Mouse (Mus musculus) heart, embryonic 11.5 days (tissue): Measurements from ENCODE around the gene Smim26. TPM values are rescaled to one million over a fixed set of nuclear protein-coding genes. Genes with fewer than 3 reads are reported as not detected.

Experiments used
- ATAC-seq: fragments of 200-750 bp; cut with Nextera tagmentation; replicated peaks from 2 replicates; pipeline ENCODE4 v1.8.0; 2017; ENCODE audit warnings: moderate library complexity; ENCODE audit not compliant: insufficient number of reproducible peaks, low FRiP score, low TSS enrichment
- H3K27ac ChIP-seq: fragments of 300-500 bp; sonication (generic); 2 replicates; pipeline ENCODE4 v1.5.1; 2014; ENCODE audit warnings: mild to moderate bottlenecking, low read depth, low read length
- H3K27me3 ChIP-seq: fragments of 300-500 bp; sonication (generic); 2 replicates; pipeline ENCODE4 v1.6.1; 2014; ENCODE audit warnings: mild to moderate bottlenecking, low read length, mixed read lengths; ENCODE audit not compliant: control insufficient read depth, insufficient read depth
- H3K36me3 ChIP-seq: fragments of 300-500 bp; sonication (generic); 2 replicates; pipeline ENCODE4 v1.6.1; 2014; ENCODE audit warnings: mild to moderate bottlenecking, low read length, moderate library complexity, mixed read lengths; ENCODE audit not compliant: control insufficient read depth, insufficient read depth
- H3K4me1 ChIP-seq: fragments of 300-500 bp; sonication (generic); 2 replicates; pipeline ENCODE4 v1.6.1; 2014; ENCODE audit warnings: low read length; ENCODE audit not compliant: control insufficient read depth, insufficient read depth
- H3K4me2 ChIP-seq: fragments of 300-500 bp; sonication (generic); 2 replicates; pipeline ENCODE4 v1.6.1; 2014; ENCODE audit warnings: mild to moderate bottlenecking, moderate library complexity
- H3K4me3 ChIP-seq: fragments of 300-500 bp; sonication (generic); 2 replicates; pipeline ENCODE4 v1.5.1; 2014; ENCODE audit warnings: low read depth, low read length
- H3K9ac ChIP-seq: fragments of 300-500 bp; sonication (generic); 2 replicates; pipeline ENCODE4 v1.6.1; 2014; ENCODE audit warnings: mild to moderate bottlenecking, low read depth, low read length, moderate library complexity
- H3K9me3 ChIP-seq: fragments of 300-500 bp; sonication (generic); replicated peaks from 2 replicates; pipeline ENCODE4 v1.6.1; 2016; ENCODE audit warnings: low read length; ENCODE audit not compliant: control insufficient read depth
- WGBS: fragments of 180-500 bp; shearing (Covaris S2); extraction: QIAGEN DNeasy Blood & Tissue Kit; methylation state at CpG from one replicate; pipeline ENCODE4 v1.1.7; 2014; ENCODE audit not compliant: insufficient replicate concordance; 5-methylcytosine and 5-hydroxymethylcytosine counted together
- microRNA-seq: library from miRNA; unstranded; fragments of <30 nt; microRNA quantifications from one replicate; pipeline ENCODE4, GENCODE M21; 2016; ENCODE audit warnings: borderline number of aligned reads
- polyA plus RNA-seq: library from polyadenylated mRNA; unstranded; fragments of >200 nt; fragmentation: Nextera tagmentation; extraction: Ambion mirVana; gene quantifications from 2 replicates; pipeline ENCODE4 v1.2.1, GENCODE M21; 2014

Smim26 gene
- polyA plus RNA-seq, 1 experiment from 2014 or later, result 48.5 TPM

- Histone ChIP-seq H3K4me1 (no peaks in the 10 kb centered on the region), H3K9me3 (no peaks in the 10 kb centered on the region), H3K4me3 (no peak overlapping the region), H3K9ac (no peak overlapping the region), H3K27me3 (no peaks in the 10 kb centered on the region), H3K4me2 (no peak overlapping the region), H3K36me3 (no peaks in the 10 kb centered on the region), H3K27ac (no peak overlapping the region)
- 84% methylated on average over 4 of the region's 4 CpGs for WGBS
- no peak for ATAC-seq
Observed at GRCm38 (mm10) chr2:144641991-144642390, 48.1 kb downstream of the Smim26 start.

Small RNA genes lying within 50 kb of the gene (microRNA-seq; reads per million reads assigned to microRNA genes)
- gene Gm24823, result not detected

Other genes starting within 250 kb of the Smim26 start
- 25.0 and 30.8 TPM in 2 replicates for gene Kat14, start 225.1 kb upstream of the Smim26 start, polyA plus RNA-seq
- 2.3 TPM in 1 of 2 replicates, not detected in the other for gene Pet117, start 225.1 kb upstream of the Smim26 start, polyA plus RNA-seq
- gene Dzank1, start 66.6 kb upstream of the Smim26 start, polyA plus RNA-seq, result 0.63 and 0.77 TPM in 2 replicates
- gene Polr3f, start 66.3 kb upstream of the Smim26 start, polyA plus RNA-seq, result 20.8 and 21.3 TPM in 2 replicates
- gene Rbbp9, start 43.2 kb upstream of the Smim26 start, polyA plus RNA-seq, result 41.5 and 44.9 TPM in 2 replicates
- gene Sec23b, start 37.8 kb upstream of the Smim26 start, polyA plus RNA-seq, result 51.4 and 55.2 TPM in 2 replicates
- gene Dtd1, start 5.8 kb downstream of the Smim26 start, polyA plus RNA-seq, result 26.7 and 30.7 TPM in 2 replicates
- gene Scp2d1, start 229.6 kb downstream of the Smim26 start, polyA plus RNA-seq, result not detected in 2 replicates